Mouse (Mus musculus): ENCODE data around the gene Gm5678. TPM values are rescaled to one million over a fixed set of nuclear protein-coding genes. Genes with fewer than 3 reads are reported as not detected.

Gene Gm5678
- polyA plus RNA-seq (2014; fragmentation: Nextera tagmentation; extraction: Ambion mirVana): not detected in 2 replicates

- no peak for ATAC-seq (ENCODE audit: insufficient number of reproducible peaks, insufficient read depth, low FRiP score, low read depth)
- Histone ChIP-seq H3K27me3 (ENCODE audit: control insufficient read depth, insufficient read depth, low read length) (no peaks in the 10 kb centered on the region), H3K4me1 (ENCODE audit: control insufficient read depth, insufficient read depth, low read length) (no peaks in the 10 kb centered on the region), H3K27ac (ENCODE audit: low read length) (no peak within 1 kb of the TSS), H3K4me3 (ENCODE audit: low read depth, low read length) (no peak within 1 kb of the TSS), H3K4me2 (replicated peaks; ENCODE audit: low read depth, low read length) (no peak within 1 kb of the TSS), H3K36me3 (ENCODE audit: control insufficient read depth, insufficient read depth, low read length) (no peaks in the 10 kb centered on the region), H3K9ac (replicated peaks; ENCODE audit: low read depth, low read length) (no peak within 1 kb of the TSS), H3K9me3 (ENCODE audit: control insufficient read depth, low read depth, low read length) (no peaks in the 10 kb centered on the region)
- 81% methylated on average over 23 of the region's 23 CpGs for WGBS
Measured at GRCm38 (mm10) chr16:93627761-93628400, at the start of gene Gm5678. TSS of gene Gm5678 (plus strand) at chr16:93628097.

GRCm38 (mm10) chr16:93578346-93579005 lies 49.4 kb upstream of the Gm5678 start:
- ATAC-seq (ENCODE audit: insufficient number of reproducible peaks, insufficient read depth, low FRiP score, low read depth): no peak
- peaks cover 12% of the 10 kb centered on the region; the same call in 1 of the 2 replicates for H3K4me1 ChIP-seq (ENCODE audit: control insufficient read depth, insufficient read depth, low read length)

GRCm38 (mm10) chr16:93581125-93581524 lies 46.8 kb upstream of the Gm5678 start:
- Histone ChIP-seq H3K27me3 (ENCODE audit: control insufficient read depth, insufficient read depth, low read length) (no peaks in the 10 kb centered on the region), H3K9ac (replicated peaks; ENCODE audit: low read depth, low read length) (no peak overlapping the region), H3K9me3 (ENCODE audit: control insufficient read depth, low read depth, low read length) (no peaks in the 10 kb centered on the region), H3K36me3 (ENCODE audit: control insufficient read depth, insufficient read depth, low read length) (peaks cover 4% of the 10 kb centered on the region), H3K4me2 (replicated peaks; ENCODE audit: low read depth, low read length) (no peak overlapping the region), H3K27ac (ENCODE audit: low read length) (no peak overlapping the region), H3K4me1 (ENCODE audit: control insufficient read depth, insufficient read depth, low read length) (no peaks in the 10 kb centered on the region; the same call in 1 of the 2 replicates), H3K4me3 (ENCODE audit: low read depth, low read length) (no peak overlapping the region)
- no peak for ATAC-seq (ENCODE audit: insufficient number of reproducible peaks, insufficient read depth, low FRiP score, low read depth)
- 59% methylated on average over 6 of the region's 6 CpGs for WGBS

More at GRCm38 (mm10) chr16:93578346-93579005, 49.4 kb upstream of the Gm5678 start:
- H3K4me2 ChIP-seq (replicated peaks; ENCODE audit: low read depth, low read length): no peak overlapping the region
- no peaks in the 10 kb centered on the region for H3K9me3 ChIP-seq (ENCODE audit: control insufficient read depth, low read depth, low read length)
- 82% methylated on average over 8 of the region's 8 CpGs for WGBS
- H3K27me3 ChIP-seq (ENCODE audit: control insufficient read depth, insufficient read depth, low read length): no peaks in the 10 kb centered on the region
- no peak overlapping the region for H3K4me3 ChIP-seq (ENCODE audit: low read depth, low read length)
- H3K27ac ChIP-seq (ENCODE audit: low read length): no peak overlapping the region
- no peak overlapping the region for H3K9ac ChIP-seq (replicated peaks; ENCODE audit: low read depth, low read length)
- no peaks in the 10 kb centered on the region for H3K36me3 ChIP-seq (ENCODE audit: control insufficient read depth, insufficient read depth, low read length)

- H3K9ac ChIP-seq (replicated peaks; ENCODE audit: low read depth, low read length): no peak overlapping the region
- no peak overlapping the region for H3K27ac ChIP-seq (ENCODE audit: low read length)
- no peak overlapping the region for H3K4me2 ChIP-seq (replicated peaks; ENCODE audit: low read depth, low read length)
- ATAC-seq (ENCODE audit: insufficient number of reproducible peaks, insufficient read depth, low FRiP score, low read depth): 0 out of 2 replicates have a peak, but pooled peaks have one; percentile 28
- H3K27me3 ChIP-seq (ENCODE audit: control insufficient read depth, insufficient read depth, low read length): no peaks in the 10 kb centered on the region
- WGBS: 82% methylated on average over 24 of the region's 24 CpGs
- H3K36me3 ChIP-seq (ENCODE audit: control insufficient read depth, insufficient read depth, low read length): peaks cover 7% of the 10 kb centered on the region
- no peaks in the 10 kb centered on the region for H3K4me1 ChIP-seq (ENCODE audit: control insufficient read depth, insufficient read depth, low read length)
- no peak overlapping the region for H3K4me3 ChIP-seq (ENCODE audit: low read depth, low read length)
- no peaks in the 10 kb centered on the region for H3K9me3 ChIP-seq (ENCODE audit: control insufficient read depth, low read depth, low read length)
Measured at GRCm38 (mm10) chr16:93584976-93585702, 42.8 kb upstream of the Gm5678 start.

GRCm38 (mm10) chr16:93585703-93586205 lies 42.1 kb upstream of the Gm5678 start:
- H3K27me3 ChIP-seq (ENCODE audit: control insufficient read depth, insufficient read depth, low read length): no peaks in the 10 kb centered on the region
- 87% methylated on average over 9 of the region's 9 CpGs for WGBS
- ATAC-seq (ENCODE audit: insufficient number of reproducible peaks, insufficient read depth, low FRiP score, low read depth): no peak
- no peaks in the 10 kb centered on the region for H3K9me3 ChIP-seq (ENCODE audit: control insufficient read depth, low read depth, low read length)
- H3K4me3 ChIP-seq (ENCODE audit: low read depth, low read length): no peak overlapping the region
- no peaks in the 10 kb centered on the region for H3K4me1 ChIP-seq (ENCODE audit: control insufficient read depth, insufficient read depth, low read length)
- no peak overlapping the region for H3K4me2 ChIP-seq (replicated peaks; ENCODE audit: low read depth, low read length)
- no peak overlapping the region for H3K9ac ChIP-seq (replicated peaks; ENCODE audit: low read depth, low read length)
- peaks cover 13% of the 10 kb centered on the region for H3K36me3 ChIP-seq (ENCODE audit: control insufficient read depth, insufficient read depth, low read length)
- H3K27ac ChIP-seq (ENCODE audit: low read length): no peak overlapping the region

GRCm38 (mm10) chr16:93586382-93586781 lies 41.5 kb upstream of the Gm5678 start:
- Histone ChIP-seq H3K9ac (replicated peaks; ENCODE audit: low read depth, low read length) (no peak overlapping the region), H3K27ac (ENCODE audit: low read length) (no peak overlapping the region), H3K4me2 (replicated peaks; ENCODE audit: low read depth, low read length) (no peak overlapping the region), H3K27me3 (ENCODE audit: control insufficient read depth, insufficient read depth, low read length) (no peaks in the 10 kb centered on the region), H3K4me3 (ENCODE audit: low read depth, low read length) (no peak overlapping the region), H3K36me3 (ENCODE audit: control insufficient read depth, insufficient read depth, low read length) (peaks cover 16% of the 10 kb centered on the region), H3K9me3 (ENCODE audit: control insufficient read depth, low read depth, low read length) (no peaks in the 10 kb centered on the region), H3K4me1 (ENCODE audit: control insufficient read depth, insufficient read depth, low read length) (no peaks in the 10 kb centered on the region)
- ATAC-seq (ENCODE audit: insufficient number of reproducible peaks, insufficient read depth, low FRiP score, low read depth): no peak
- 72% methylated on average over 8 of the region's 8 CpGs for WGBS

GRCm38 (mm10) chr16:93588281-93588680 lies 39.6 kb upstream of the Gm5678 start:
- 57% methylated on average over 4 of the region's 4 CpGs for WGBS
- Histone ChIP-seq H3K9ac (replicated peaks; ENCODE audit: low read depth, low read length) (no peak overlapping the region), H3K9me3 (ENCODE audit: control insufficient read depth, low read depth, low read length) (no peaks in the 10 kb centered on the region), H3K36me3 (ENCODE audit: control insufficient read depth, insufficient read depth, low read length) (peaks cover 16% of the 10 kb centered on the region), H3K27me3 (ENCODE audit: control insufficient read depth, insufficient read depth, low read length) (no peaks in the 10 kb centered on the region), H3K4me1 (ENCODE audit: control insufficient read depth, insufficient read depth, low read length) (no peaks in the 10 kb centered on the region), H3K4me3 (ENCODE audit: low read depth, low read length) (no peak overlapping the region), H3K4me2 (replicated peaks; ENCODE audit: low read depth, low read length) (no peak overlapping the region), H3K27ac (ENCODE audit: low read length) (no peak overlapping the region)
- ATAC-seq (ENCODE audit: insufficient number of reproducible peaks, insufficient read depth, low FRiP score, low read depth): no peak

GRCm38 (mm10) chr16:93590915-93591314 lies 37.0 kb upstream of the Gm5678 start:
- 76% methylated on average over 15 of the region's 15 CpGs for WGBS
- peaks cover 13% of the 10 kb centered on the region; the same call in 1 of the 2 replicates for H3K36me3 ChIP-seq (ENCODE audit: control insufficient read depth, insufficient read depth, low read length)
- H3K4me3 ChIP-seq (ENCODE audit: low read depth, low read length): no peak overlapping the region

More at GRCm38 (mm10) chr16:93590915-93591314, 37.0 kb upstream of the Gm5678 start:
- no peak for ATAC-seq (ENCODE audit: insufficient number of reproducible peaks, insufficient read depth, low FRiP score, low read depth)
- H3K27me3 ChIP-seq (ENCODE audit: control insufficient read depth, insufficient read depth, low read length): no peaks in the 10 kb centered on the region
- no peaks in the 10 kb centered on the region for H3K9me3 ChIP-seq (ENCODE audit: control insufficient read depth, low read depth, low read length)
- no peak overlapping the region for H3K4me2 ChIP-seq (replicated peaks; ENCODE audit: low read depth, low read length)
- no peak overlapping the region for H3K27ac ChIP-seq (ENCODE audit: low read length)
- no peaks in the 10 kb centered on the region for H3K4me1 ChIP-seq (ENCODE audit: control insufficient read depth, insufficient read depth, low read length)
- H3K9ac ChIP-seq (replicated peaks; ENCODE audit: low read depth, low read length): no peak overlapping the region
